Comparison of ENCODE assay signal across 8 mouse cellular contexts in the genomic region with DNA sequence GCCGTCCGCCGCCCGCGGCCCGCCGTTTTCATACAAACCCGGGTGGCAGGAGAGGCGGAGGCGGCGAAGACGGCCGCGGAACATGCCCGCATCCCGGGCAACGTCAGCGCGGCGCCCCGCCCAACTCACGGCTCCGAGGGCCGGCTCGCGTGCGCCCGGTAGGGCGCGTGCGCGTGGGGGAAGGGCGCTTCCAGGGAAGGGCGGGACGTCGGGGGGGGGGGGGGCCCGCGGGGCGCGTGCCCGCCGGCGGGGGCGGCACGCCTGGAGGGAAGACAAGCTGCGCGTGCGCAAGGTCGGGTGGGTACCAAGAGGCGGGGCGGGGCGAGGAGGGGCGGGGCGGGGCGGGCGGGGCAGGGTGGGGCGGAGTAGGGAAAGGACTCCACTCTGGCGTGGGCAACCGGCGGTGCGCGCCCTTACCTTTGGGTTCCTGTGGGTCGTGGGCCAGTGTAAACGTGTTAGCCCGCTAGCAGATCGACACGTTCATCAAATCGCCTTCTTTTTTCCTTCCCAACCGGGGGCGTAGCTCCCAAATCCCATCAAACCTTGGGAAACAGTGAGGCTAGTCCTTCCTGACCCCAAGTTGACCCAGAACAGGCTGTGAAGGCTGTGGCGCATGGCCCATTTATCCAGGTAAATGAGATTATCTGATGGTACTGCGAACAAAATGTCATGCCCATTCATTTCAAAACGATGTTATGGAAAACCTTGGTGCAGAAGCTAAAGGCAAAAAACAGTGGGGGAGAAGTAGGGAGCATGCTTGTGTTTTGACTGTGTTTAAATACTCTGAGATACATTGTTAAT. TPM values are rescaled to one million over a fixed set of nuclear protein-coding genes. Genes with fewer than 3 reads are reported as not detected.
DNase-seq lines count a peak whose midpoint lies in the region; ATAC-seq and TF ChIP-seq lines count a peak whose summit lies in the region.

No protein-coding gene starts in this region.

- no peaks in the 10 kb centered on the region for H3K27me3 ChIP-seq in cerebellum, adult 2 months (ENCODE audit: control insufficient read depth, insufficient read depth, low read length)
- no peaks in the 10 kb centered on the region for H3K27me3 ChIP-seq in forebrain, postnatal 0 days (ENCODE audit: insufficient read depth, low read length)
- H3K27me3 ChIP-seq in lung, embryonic 14.5 days (ENCODE audit: insufficient read depth, low read length) = no peaks in the 10 kb centered on the region

- WGBS in cerebellum, adult 2 months = under 1% methylated on average over 47 of the region's 73 CpGs
- under 1% methylated on average over 43 of the region's 73 CpGs for WGBS in forebrain, postnatal 0 days
- WGBS in lung, embryonic 14.5 days = 0% methylated on average over 50 of the region's 73 CpGs
- WGBS in olfactory bulb, adult 2 months = under 1% methylated on average over 55 of the region's 73 CpGs

- H3K9ac ChIP-seq in forebrain, postnatal 0 days = peak overlapping the region; percentile 83
- peak overlapping the region; percentile 75 for H3K9ac ChIP-seq in lung, embryonic 14.5 days

- peak; percentile 58 for TF ChIP-seq POLR2A in cerebellum, adult 2 months (IDR thresholded peaks at IDR 0.05; ENCODE audit: borderline replicate concordance, insufficient read depth, low read length)
- TF ChIP-seq POLR2A in olfactory bulb, adult 2 months (IDR thresholded peaks at IDR 0.05; ENCODE audit: insufficient read depth, low read depth, low read length) = peak; percentile 76

- no peaks in the 10 kb centered on the region for H3K36me3 ChIP-seq in forebrain, postnatal 0 days (ENCODE audit: insufficient read depth)
- no peaks in the 10 kb centered on the region for H3K36me3 ChIP-seq in lung, embryonic 14.5 days (ENCODE audit: insufficient read depth)

- H3K4me3 ChIP-seq in cerebellum, adult 2 months (replicated peaks; ENCODE audit: insufficient read depth, low read depth, low read length) = peak overlapping the region; percentile 90
- peak overlapping the region; percentile 96 for H3K4me3 ChIP-seq in forebrain, postnatal 0 days (ENCODE audit: low read depth, low read length)
- H3K4me3 ChIP-seq in lung, embryonic 14.5 days (ENCODE audit: low read depth, low read length) = peak overlapping the region; percentile 82
- peak overlapping the region; percentile 97 for H3K4me3 ChIP-seq in olfactory bulb, adult 2 months (ENCODE audit: insufficient read depth, low read depth, low read length)

- peak; percentile 94 for ATAC-seq in forebrain, postnatal 0 days
- peak; percentile 83 for ATAC-seq in lung, embryonic 14.5 days (ENCODE audit: insufficient read depth)

- peak overlapping the region; percentile 78 for H3K27ac ChIP-seq in cerebellum, adult 2 months (ENCODE audit: insufficient read depth, low read length)
- peak overlapping the region; percentile 88 for H3K27ac ChIP-seq in forebrain, postnatal 0 days (ENCODE audit: low read depth, low read length)
- H3K27ac ChIP-seq in lung, embryonic 14.5 days (ENCODE audit: low read depth) = peak overlapping the region; percentile 54; the same call in 1 of the 2 replicates
- peak overlapping the region; percentile 88 for H3K27ac ChIP-seq in olfactory bulb, adult 2 months (ENCODE audit: insufficient read depth, low read depth, low read length)

- H3K9me3 ChIP-seq in forebrain, postnatal 0 days (ENCODE audit: low read length) = no peaks in the 10 kb centered on the region
- H3K9me3 ChIP-seq in lung, embryonic 14.5 days (ENCODE audit: low read depth, low read length) = no peaks in the 10 kb centered on the region

- H3K4me1 ChIP-seq in cerebellum, adult 2 months (ENCODE audit: control insufficient read depth, insufficient read depth, low read length) = peaks cover 14% of the 10 kb centered on the region; the same call in 1 of the 2 replicates
- H3K4me1 ChIP-seq in forebrain, postnatal 0 days (ENCODE audit: insufficient read depth) = peaks cover 11% of the 10 kb centered on the region; the same call in 1 of the 2 replicates
- peaks cover 7% of the 10 kb centered on the region; the same call in 1 of the 2 replicates for H3K4me1 ChIP-seq in lung, embryonic 14.5 days (ENCODE audit: insufficient read depth)
- peaks cover 7% of the 10 kb centered on the region for H3K4me1 ChIP-seq in olfactory bulb, adult 2 months (ENCODE audit: control insufficient read depth, insufficient read depth, low read length)

- DNase-seq in MEL-GATA-1-ER (ENCODE audit: extremely low read depth, low read depth) = peak; percentile 43
- peak; percentile 92 to 93 for DNase-seq in cerebellum, adult 2 months
- DNase-seq in forebrain, postnatal 0 days = peak; percentile 96
- peak; percentile 90 for DNase-seq in heart, postnatal 4 days
- peak; percentile 71 to 83 for DNase-seq in layer of hippocampus, adult 8-10 months (ENCODE audit: low spot score in 2 of 2)
- DNase-seq in lung, embryonic 14.5 days = peak; percentile 95
- peak; percentile 77 to 81 for DNase-seq in thymus, adult 18-20 months

- H3K4me2 ChIP-seq in forebrain, postnatal 0 days (ENCODE audit: low read depth) = peak overlapping the region; percentile 87
- H3K4me2 ChIP-seq in lung, embryonic 14.5 days = peak overlapping the region; percentile 90

- TF ChIP-seq CTCF in cerebellum, adult 2 months (IDR thresholded peaks at IDR 0.05; ENCODE audit: borderline replicate concordance, insufficient read depth, low read depth, low read length) = no peak
- no peak for TF ChIP-seq CTCF in forebrain, postnatal 0 days (IDR thresholded peaks at IDR 0.05; ENCODE audit: low read depth)
- TF ChIP-seq CTCF in lung, embryonic 14.5 days (IDR thresholded peaks at IDR 0.05; ENCODE audit: low read depth) = no peak
- no peak for TF ChIP-seq CTCF in olfactory bulb, adult 2 months (IDR thresholded peaks at IDR 0.05; ENCODE audit: insufficient read depth, low read depth, low read length)

RNA-seq across cellular contexts. Expression of a gene that starts 27.6 kb away (rescaled TPM):
- polyA plus RNA-seq in cerebellum, adult 2 months (2012; rRNA removed) = 103 and 114 TPM in 2 replicates
- total RNA-seq in forebrain, postnatal 0 days (2014; rRNA removed) = 136 and 160 TPM in 2 replicates
- polyA plus RNA-seq in forebrain, postnatal 0 days (2015; fragmentation: Nextera tagmentation; extraction: Ambion mirVana) = 60.7 and 65.1 TPM in 2 replicates
- total RNA-seq in heart, postnatal 4 days (2021) = 10 to 100 TPM; 38.2 to 38.7 TPM
- total RNA-seq in layer of hippocampus, adult 8-10 months (2022) = 100 to 1,000 TPM; 331 to 365 (median 343) TPM
- polyA plus RNA-seq in lung, embryonic 14.5 days (2014; fragmentation: Nextera tagmentation; extraction: Ambion mirVana) = 18.2 and 22.7 TPM in 2 replicates
- polyA plus RNA-seq in olfactory bulb, adult 2 months (2012; ENCODE audit: insufficient read depth, insufficient read length, low replicate concordance, missing spikeins) = not detected in 2 replicates

RNA-seq across cellular contexts. Expression of a gene that starts 27.7 kb away (rescaled TPM):
- polyA plus RNA-seq in cerebellum, adult 2 months (2012; rRNA removed) = 76.9 and 91.6 TPM in 2 replicates
- 50.4 and 67.8 TPM in 2 replicates for total RNA-seq in forebrain, postnatal 0 days (2014; rRNA removed)
- polyA plus RNA-seq in forebrain, postnatal 0 days (2015; fragmentation: Nextera tagmentation; extraction: Ambion mirVana) = 116 and 132 TPM in 2 replicates
- total RNA-seq in heart, postnatal 4 days (2021) = 10 to 100 TPM; 81.9 to 98.9 TPM
- total RNA-seq in layer of hippocampus, adult 8-10 months (2022) = 100 to 1,000 TPM in 3 of 4 experiments, 10 to 100 TPM in 1; 99.8 to 121 (median 105) TPM
- polyA plus RNA-seq in lung, embryonic 14.5 days (2014; fragmentation: Nextera tagmentation; extraction: Ambion mirVana) = 82.4 and 83.5 TPM in 2 replicates
- polyA plus RNA-seq in olfactory bulb, adult 2 months (2012; ENCODE audit: insufficient read depth, insufficient read length, low replicate concordance, missing spikeins) = not detected in 2 replicates

Comparison
In these comparisons a context has a peak if more than half of its experiments do, and no peak if none do; other contexts are left out.
1. Peak in every context shown above with its lines: DNase-seq, ATAC-seq, H3K4me3 ChIP-seq and H3K27ac ChIP-seq.
2. DNase-seq: peak in every context shown above with its lines; median percentile 96 in forebrain, postnatal 0 days; 95 in lung, embryonic 14.5 days; 92 in cerebellum, adult 2 months; 90 in heart, postnatal 4 days; 79 in thymus, adult 18-20 months; 77 in layer of hippocampus, adult 8-10 months; 43 in MEL-GATA-1-ER.
3. RNA of a gene that starts 27.7 kb away (polyA plus RNA-seq): 116 to 132 TPM in forebrain, postnatal 0 days, 82.4 to 83.5 TPM in lung, embryonic 14.5 days and 76.9 to 91.6 TPM in cerebellum, adult 2 months; not detected in olfactory bulb, adult 2 months; every median in the first group is over 10 times any median in the second.